Mouse (Mus musculus) Patski (cell line): ENCODE results near the gene Anxa4. TPM values are rescaled to one million over a fixed set of nuclear protein-coding genes. Genes with fewer than 3 reads are reported as not detected.

ENCODE experiments used
- ATAC-seq: fragments of 100-300 bp; one replicate; pipeline ENCODE4 v1.8.0; 2021
- CTCF ChIA-PET: fragments of 350-600 bp; sonication (Branson Sonifier 250); formaldehyde crosslinking; loops from one replicate; lab custom pipeline; 2022; ENCODE audit warnings: inconsistent platforms; lab: Charles Lee
- POLR2A ChIA-PET: fragments of 350-600 bp; sonication (Branson Sonifier 250); formaldehyde crosslinking; loops from one replicate; lab custom pipeline; 2022; ENCODE audit warnings: antibody characterized with exemption, inconsistent platforms; lab: Charles Lee
- DNase-seq: peaks from one replicate; pipeline ENCODE4 v3.0.0-alpha.2; 2011; ENCODE audit warnings: low read depth, low spot score
- H3K27me3 ChIP-seq: fragments of 371-371 bp; one replicate; pipeline ENCODE4 v1.5.1; 2021
- CTCF ChIP-seq: fragments of 100-300 bp; IDR thresholded peaks from one replicate; pipeline ENCODE4 v1.5.1; 2021
- in situ Hi-C: fragments of 300-500 bp; cut with MboI; formaldehyde crosslinking; loops from 3 replicates; pipeline ENCODE4 v1.11.1; 2018; ENCODE audit warnings: low pct_unique_long_range_greater_than_20kb, mixed read lengths
- polyA plus RNA-seq: library from polyadenylated mRNA; unstranded; gene quantifications from one replicate; pipeline ENCODE4 v1.2.3, GENCODE M21; 2021

Gene Anxa4
- polyA plus RNA-seq, 1 experiment from 2014 or later, result 388 TPM

DNA sequence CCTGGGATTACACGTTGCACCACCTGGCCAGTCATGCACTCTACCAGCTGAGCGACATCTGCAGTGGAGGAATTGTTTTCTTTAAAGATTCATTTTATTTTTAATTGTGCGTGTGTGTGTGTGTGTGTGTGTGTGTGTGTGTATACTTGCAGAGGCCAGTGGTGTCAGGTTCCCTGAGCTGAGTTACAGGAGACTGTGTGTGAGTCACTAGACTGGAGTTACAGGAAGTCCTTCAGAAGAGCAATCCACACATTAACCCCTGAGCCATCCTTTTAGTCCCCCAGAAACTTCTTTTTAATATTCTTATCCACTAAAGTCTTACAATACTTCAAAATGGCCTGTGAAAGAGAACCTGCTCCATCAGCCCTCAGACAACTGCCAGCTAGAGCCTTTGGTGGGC, 11.3 kb upstream of the Anxa4 start:
- no peaks in the 10 kb centered on the region for H3K27me3 ChIP-seq
- no peak for TF ChIP-seq CTCF
- ChIA-PET CTCF (interaction anchor here (0.9 to 1.9 kb wide), 8 partner anchors 18 to 78 kb away, joined by 3 to 6 read pairs (median 4); no protein-coding TSS in a partner anchor), POLR2A (interaction anchor here (0.6 to 1.2 kb wide), 2 partner anchors 11 to 39 kb away, joined by 4 read pairs; partner anchors contain the start of gene Anxa4)
- no peak for DNase-seq
- no peak for ATAC-seq
- in situ Hi-C loops, result loop anchor here (10.0 kb wide), 1 partner anchor 260 kb away; no protein-coding TSS in a partner anchor

- DNase-seq (no peak), ATAC-seq (no peak)
- in situ Hi-C loops, result loop anchor here (10.0 kb wide), 1 partner anchor 257 kb away; no protein-coding TSS in a partner anchor
- no peak for TF ChIP-seq CTCF
- H3K27me3 ChIP-seq, result no peaks in the 10 kb centered on the region
- ChIA-PET CTCF (interaction anchor here (0.9 kb wide), 1 partner anchor 61 kb away, joined by 3 read pairs; no protein-coding TSS in a partner anchor), POLR2A (no interaction called here)
These were observed 8.0 kb upstream of the Anxa4 start for GRCm38 (mm10) chr6:86801431-86801830.

DNA sequence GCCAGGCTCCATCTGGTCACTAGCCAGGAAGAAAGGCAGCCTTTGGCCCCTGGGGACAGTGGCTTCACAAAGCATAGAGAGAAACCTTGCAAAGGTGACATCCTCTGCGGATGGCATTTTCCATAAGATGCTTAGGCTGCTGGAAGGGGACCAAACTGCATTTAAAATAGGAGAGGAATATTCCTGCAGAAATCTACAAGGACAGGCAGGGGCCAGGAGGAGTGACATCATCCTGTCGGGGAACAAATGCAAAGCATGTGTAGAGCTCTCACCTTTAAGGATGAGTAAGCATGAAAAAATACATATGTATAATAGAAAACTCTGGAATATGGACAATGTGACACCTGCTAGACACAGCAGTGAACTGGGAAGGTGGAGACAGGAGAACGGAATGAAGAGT, 7.1 kb upstream of the Anxa4 start:
- ChIA-PET CTCF (no interaction called here), POLR2A (no interaction called here)
- no peaks in the 10 kb centered on the region for H3K27me3 ChIP-seq
- in situ Hi-C loops, result loop anchor here (10.0 kb wide), 1 partner anchor 256 kb away; no protein-coding TSS in a partner anchor
- no peak for TF ChIP-seq CTCF
- DNase-seq, result no peak
- no peak for ATAC-seq

GRCm38 (mm10) chr6:86797455-86797854, 4.1 kb upstream of the Anxa4 start:
- ChIA-PET POLR2A (no interaction called here), CTCF (interaction anchor here (1.4 kb wide), 1 partner anchor 9 kb away, joined by 4 read pairs; no protein-coding TSS in a partner anchor)
- H3K27me3 ChIP-seq, result no peaks in the 10 kb centered on the region
- ATAC-seq (no peak), DNase-seq (no peak)
- in situ Hi-C loops, result no loop called here
- no peak for TF ChIP-seq CTCF

DNA sequence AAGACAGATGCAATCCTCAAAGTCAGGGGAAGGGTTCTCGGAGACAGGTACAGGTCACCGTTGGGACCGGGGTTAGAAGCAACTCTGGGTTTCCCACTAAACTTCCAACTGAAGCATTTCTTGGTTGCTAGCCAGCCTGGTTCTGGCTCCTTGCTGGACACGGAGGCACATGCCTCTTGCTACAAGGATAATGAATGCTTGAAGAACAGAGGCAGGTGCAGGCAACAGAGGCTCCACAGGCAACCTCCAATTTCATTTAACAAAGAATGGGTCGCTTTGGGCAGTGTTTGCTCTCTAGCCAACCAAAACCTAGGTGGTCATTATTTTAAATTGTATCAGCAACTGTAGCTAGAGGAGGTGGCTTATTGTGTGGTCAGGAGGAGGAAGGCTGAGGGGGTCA, 573 bp upstream of the Anxa4 start:
- ATAC-seq, result no peak
- CTCF ChIA-PET, result interaction anchor here (0.8 to 1.2 kb wide), 2 partner anchors 28 to 59 kb away, joined by 3 read pairs; no protein-coding TSS in a partner anchor
- in situ Hi-C loops, result loop anchor here (5.0 kb wide), 1 partner anchor 42 kb away; no protein-coding TSS in a partner anchor
- POLR2A ChIA-PET, result interaction anchor here (1.4 kb wide), 1 partner anchor 10 kb away, joined by 4 read pairs; no protein-coding TSS in a partner anchor
- TF ChIP-seq CTCF, result no peak
- no peak for DNase-seq
- no peaks in the 10 kb centered on the region for H3K27me3 ChIP-seq

DNA sequence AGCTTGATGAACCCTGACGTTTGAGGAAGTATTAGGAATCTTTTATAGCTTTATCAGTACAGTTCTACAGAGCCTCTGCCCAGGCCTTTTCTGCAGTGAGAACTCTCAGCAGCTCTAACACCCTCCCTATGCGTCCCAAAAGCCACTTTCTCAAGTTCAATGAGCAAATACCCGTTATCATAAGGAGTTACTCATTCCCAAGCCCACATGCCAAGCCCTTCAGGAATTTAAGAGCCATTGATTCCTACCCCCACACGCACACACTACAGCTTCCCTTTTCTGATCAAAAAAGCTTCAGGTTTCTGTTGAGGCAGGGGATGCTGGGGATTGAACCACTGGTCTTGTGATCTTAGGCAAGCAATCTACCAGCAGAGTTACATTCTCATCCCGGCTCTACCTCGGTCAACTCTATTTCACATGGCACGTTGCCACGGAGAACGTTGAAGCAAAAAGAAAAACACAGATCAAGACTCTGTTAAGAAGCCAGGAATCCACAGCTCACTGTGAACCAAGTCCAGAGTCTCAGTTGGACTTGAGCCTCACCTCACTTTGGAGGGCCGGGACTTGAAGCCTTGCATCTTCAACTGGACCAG, 2.9 kb downstream of the Anxa4 start:
- ChIA-PET POLR2A (interaction anchor here (0.6 to 1.4 kb wide), 6 partner anchors 9 to 72 kb away, joined by 3 to 6 read pairs (median 4); no protein-coding TSS in a partner anchor), CTCF (interaction anchor here (1.1 to 1.9 kb wide), 3 partner anchors 10 to 22 kb away, joined by 3 to 5 read pairs (median 4); no protein-coding TSS in a partner anchor)
- DNase-seq (no peak), ATAC-seq (no peak)
- no peak for TF ChIP-seq CTCF
- no peaks in the 10 kb centered on the region for H3K27me3 ChIP-seq
- in situ Hi-C loops, result loop anchor here (5.0 kb wide), 1 partner anchor 38 kb away; no protein-coding TSS in a partner anchor

- no peak for ATAC-seq
- in situ Hi-C loops, result no loop called here
- no peak for DNase-seq
- ChIA-PET CTCF (interaction anchor here (1.2 to 1.7 kb wide), 2 partner anchors 15 to 21 kb away, joined by 3 to 4 read pairs; no protein-coding TSS in a partner anchor), POLR2A (no interaction called here)
- H3K27me3 ChIP-seq, result no peaks in the 10 kb centered on the region
- TF ChIP-seq CTCF, result no peak
These were observed 5.1 kb downstream of the Anxa4 start for GRCm38 (mm10) chr6:86788242-86788641.

- no peaks in the 10 kb centered on the region for H3K27me3 ChIP-seq
- no peak for TF ChIP-seq CTCF
- in situ Hi-C loops, result no loop called here
- CTCF ChIA-PET, result no interaction called here
- POLR2A ChIA-PET, result no interaction called here
- DNase-seq (no peak), ATAC-seq (no peak)
These were observed 6.8 kb downstream of the Anxa4 start for GRCm38 (mm10) chr6:86786545-86786944.

DNA sequence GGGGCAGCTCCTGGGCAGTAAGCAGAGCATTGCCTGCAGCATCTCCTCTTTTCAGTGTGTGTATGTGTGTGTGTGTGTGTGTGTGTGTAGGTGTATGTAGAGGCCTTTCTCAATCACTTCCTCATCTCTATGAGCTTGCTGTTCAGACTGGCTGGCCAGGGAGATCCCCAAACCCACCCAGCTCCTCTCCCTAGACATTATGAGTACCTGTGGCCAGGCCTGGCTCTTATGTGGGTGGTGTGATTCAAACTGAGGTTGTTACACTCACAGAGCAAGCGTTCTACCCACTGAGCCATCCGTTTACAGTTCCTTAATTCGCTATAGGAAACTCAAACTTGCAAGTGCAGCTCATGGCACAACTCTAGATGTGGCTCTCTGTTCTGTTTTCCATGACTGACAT, 8.6 kb downstream of the Anxa4 start:
- no peak for ATAC-seq
- in situ Hi-C loops, result no loop called here
- DNase-seq, result no peak
- ChIA-PET POLR2A (interaction anchor here (0.9 kb wide), 1 partner anchor 12 kb away, joined by 5 read pairs; no protein-coding TSS in a partner anchor), CTCF (interaction anchor here (1.3 kb wide), 1 partner anchor 11 kb away, joined by 5 read pairs; no protein-coding TSS in a partner anchor)
- TF ChIP-seq CTCF, result no peak
- H3K27me3 ChIP-seq, result no peaks in the 10 kb centered on the region

GRCm38 (mm10) chr6:86782342-86782741, 11.0 kb downstream of the Anxa4 start:
- POLR2A ChIA-PET, result interaction anchor here (0.6 to 0.7 kb wide), 2 partner anchors 17 to 24 kb away, joined by 3 to 4 read pairs; no protein-coding TSS in a partner anchor
- no peaks in the 10 kb centered on the region for H3K27me3 ChIP-seq
- in situ Hi-C loops, result no loop called here
- DNase-seq, result no peak
- CTCF ChIA-PET, result no interaction called here
- no peak for TF ChIP-seq CTCF
- no peak for ATAC-seq
